Mouse (Mus musculus) brain, embryonic 14.5 days (tissue): ENCODE results near the gene Tgif2. TPM values are rescaled to one million over a fixed set of nuclear protein-coding genes. Genes with fewer than 3 reads are reported as not detected.
"Not testable (repeated sequence)": the region's sequence is repeated elsewhere in the genome, so short reads cannot be mapped to it uniquely, and the experiment has no call there.

Experiments
- DNase-seq: peaks from one replicate; pipeline ENCODE4 v3.0.0-alpha.2; 2011; ENCODE audit warnings: low read depth
- CTCF ChIP-seq: fragments of 200-500 bp; IDR thresholded peaks from 2 replicates; pipeline ENCODE4 v1.5.1; 2012; ENCODE audit warnings: inconsistent platforms, mild to moderate bottlenecking, moderate library complexity, borderline replicate concordance; ENCODE audit not compliant: insufficient read depth, insufficient read length; ENCODE audit errors: extremely low read depth
- POLR2A ChIP-seq: fragments of 200-500 bp; IDR thresholded peaks from 2 replicates; pipeline ENCODE4 v1.6.1; 2012; ENCODE audit warnings: mild to moderate bottlenecking, inconsistent platforms, borderline replicate concordance; ENCODE audit not compliant: poor library complexity, insufficient read depth, insufficient read length, severe bottlenecking; ENCODE audit errors: extremely low read depth
- polyA plus RNA-seq: library from polyadenylated mRNA; depleted of rRNA; stranded (reverse); fragments of >200 nt; gene quantifications from 2 replicates; pipeline ENCODE4 v1.2.3, GENCODE M21; 2012

Gene Tgif2
- polyA plus RNA-seq, 1 experiment: 32.5 TPM

- DNase-seq: no peak
- TF ChIP-seq POLR2A (no peak), CTCF (no peak)
Observed at GRCm38 (mm10) chr2:156863487-156864160, 23.8 kb downstream of the Tgif2 start.

GRCm38 (mm10) chr2:156864481-156864880, 24.7 kb downstream of the Tgif2 start:
- peak; percentile 74 for DNase-seq
- TF ChIP-seq CTCF: no peak
- no peak for TF ChIP-seq POLR2A

GRCm38 (mm10) chr2:156868994-156869393, 29.2 kb downstream of the Tgif2 start:
- DNase-seq: no peak
- TF ChIP-seq CTCF (no peak), POLR2A (no peak)

GRCm38 (mm10) chr2:156869554-156869953, 29.7 kb downstream of the Tgif2 start:
- TF ChIP-seq POLR2A (no peak), CTCF (no peak)
- DNase-seq: no peak

- no peak for DNase-seq
- TF ChIP-seq CTCF (no peak), POLR2A (no peak)
Observed at GRCm38 (mm10) chr2:156870519-156870918, 30.7 kb downstream of the Tgif2 start.

- peak; percentile 79; the same call in 1 of the 2 replicates for TF ChIP-seq CTCF
- no peak for TF ChIP-seq POLR2A
- peak; percentile 78 for DNase-seq
Observed at GRCm38 (mm10) chr2:156873629-156874028, 33.8 kb downstream of the Tgif2 start.

GRCm38 (mm10) chr2:156874047-156874759, 34.4 kb downstream of the Tgif2 start:
- TF ChIP-seq CTCF (no peak), POLR2A (no peak)
- DNase-seq: no peak

GRCm38 (mm10) chr2:156874760-156875510, 35.1 kb downstream of the Tgif2 start:
- DNase-seq: no peak
- TF ChIP-seq CTCF: no peak
- TF ChIP-seq POLR2A: no peak

GRCm38 (mm10) chr2:156877726-156878125, 37.9 kb downstream of the Tgif2 start:
- DNase-seq: no peak
- no peak for TF ChIP-seq CTCF
- TF ChIP-seq POLR2A: no peak

- DNase-seq: no peak
Observed at GRCm38 (mm10) chr2:156879541-156879940, 39.7 kb downstream of the Tgif2 start.

GRCm38 (mm10) chr2:156882431-156883001, 42.7 kb downstream of the Tgif2 start:
- no peak for DNase-seq
- TF ChIP-seq CTCF: no peak
- no peak for TF ChIP-seq POLR2A

More at GRCm38 (mm10) chr2:156879541-156879940, 39.7 kb downstream of the Tgif2 start:
- TF ChIP-seq CTCF: no peak

- TF ChIP-seq POLR2A (no peak), CTCF (no peak)
- no peak for DNase-seq
Observed at GRCm38 (mm10) chr2:156884396-156885211, 44.8 kb downstream of the Tgif2 start.

GRCm38 (mm10) chr2:156885666-156886065, 45.9 kb downstream of the Tgif2 start:
- not testable (repeated sequence) for DNase-seq

- no peak for TF ChIP-seq POLR2A
- no peak for TF ChIP-seq CTCF
Observed at GRCm38 (mm10) chr2:156886084-156886631, 46.4 kb downstream of the Tgif2 start.

More at GRCm38 (mm10) chr2:156886084-156886631, 46.4 kb downstream of the Tgif2 start:
- DNase-seq: no peak
